Mouse (Mus musculus) fibroblast of lung, adult 2 months (primary cell): ENCODE measurements at regions not wholly inside any gene's neighbourhood (a gene's known extent, or its start where the extent isn't known, plus 50 kb on each side); places are given as distances from the start of the nearest gene placed in this dataset.
"Not testable (repeated sequence)": the region's sequence is repeated elsewhere in the genome, so short reads cannot be mapped to it uniquely, and the experiment has no call there.

Experiments
- DNase-seq: peaks from one replicate; pipeline ENCODE4 v3.0.0-alpha.2; 2011; ENCODE audit warnings: low read depth

DNA sequence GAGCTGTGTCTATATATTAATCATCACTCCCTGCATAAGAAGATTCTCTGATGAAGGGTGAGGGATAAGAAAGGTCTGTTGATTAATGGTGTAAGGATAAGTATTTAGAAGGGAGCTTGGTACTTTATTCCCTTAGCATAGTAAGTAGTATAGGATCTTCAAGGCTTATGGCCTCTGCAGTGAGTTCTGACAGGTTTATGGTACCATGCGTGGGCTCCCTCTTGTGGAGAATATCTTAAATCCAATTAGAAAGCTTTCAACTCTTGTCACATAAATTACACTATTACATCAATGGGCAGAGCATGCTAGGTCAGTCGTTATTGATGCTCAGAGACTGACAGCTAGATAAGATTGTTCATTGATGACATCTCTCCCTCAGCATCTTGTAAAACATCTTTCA, 112.7 kb upstream of the Grin3a start:
- DNase-seq, result peak; percentile 0

DNA sequence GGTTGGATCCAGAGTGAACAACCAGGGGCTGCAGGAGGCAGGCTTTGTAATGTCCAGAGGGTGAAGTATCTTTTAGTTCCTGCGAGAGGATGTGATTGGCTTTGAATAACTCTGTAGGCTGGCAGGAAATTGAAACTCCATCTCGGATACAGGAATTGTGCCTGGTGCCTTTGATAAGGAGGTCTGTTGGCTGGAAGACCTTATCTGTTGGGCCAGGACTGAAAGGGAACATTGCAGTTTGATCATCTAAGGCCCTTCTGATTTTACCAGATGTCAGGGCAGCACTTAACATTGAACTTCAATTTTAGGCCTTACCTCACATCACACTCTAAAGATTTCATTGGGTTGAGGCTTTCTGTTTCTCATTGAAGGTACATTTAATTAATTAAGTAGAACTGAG, 111.3 kb upstream of the Grin3a start:
- no peak for DNase-seq

DNA sequence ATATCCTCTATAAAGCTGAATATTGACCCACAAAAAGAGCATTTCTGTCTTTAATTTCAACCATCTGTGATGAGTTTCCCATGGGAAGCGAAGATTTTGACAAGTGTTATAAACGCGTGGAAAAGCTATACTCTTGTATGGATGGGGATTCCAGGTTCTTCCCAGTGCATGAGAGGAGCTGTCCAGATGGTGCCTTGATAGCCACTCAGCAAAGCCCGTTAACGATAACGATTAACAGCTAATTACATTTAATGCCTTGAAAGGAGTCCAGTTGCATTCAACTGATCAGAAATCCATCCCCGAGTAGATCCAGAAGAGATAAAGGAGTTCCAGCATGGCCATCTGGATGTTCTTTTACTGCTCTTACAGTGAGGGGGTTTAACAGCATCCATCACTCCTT, 100.8 kb upstream of the Grin3a start:
- DNase-seq, result no peak

DNA sequence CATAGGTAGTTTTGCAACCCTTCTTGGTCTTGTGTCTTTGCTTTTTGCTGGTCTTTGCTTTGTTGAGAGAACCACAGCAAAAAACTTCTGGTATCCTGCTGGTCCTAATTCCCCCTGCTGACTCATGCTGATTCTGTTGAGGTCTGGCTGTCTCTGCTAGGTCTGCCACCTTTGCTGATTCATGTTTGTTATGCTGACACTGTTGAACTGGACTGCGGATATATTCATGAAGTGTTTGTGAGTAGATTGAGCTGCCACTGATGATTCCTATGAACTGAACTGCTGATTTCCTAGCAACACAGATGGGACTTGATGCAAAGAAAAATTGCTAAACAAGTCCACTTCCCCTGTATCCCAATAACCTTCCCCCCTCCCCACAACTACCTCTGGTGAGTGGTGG, 91.9 kb upstream of the Grin3a start:
- DNase-seq, result no peak

DNA sequence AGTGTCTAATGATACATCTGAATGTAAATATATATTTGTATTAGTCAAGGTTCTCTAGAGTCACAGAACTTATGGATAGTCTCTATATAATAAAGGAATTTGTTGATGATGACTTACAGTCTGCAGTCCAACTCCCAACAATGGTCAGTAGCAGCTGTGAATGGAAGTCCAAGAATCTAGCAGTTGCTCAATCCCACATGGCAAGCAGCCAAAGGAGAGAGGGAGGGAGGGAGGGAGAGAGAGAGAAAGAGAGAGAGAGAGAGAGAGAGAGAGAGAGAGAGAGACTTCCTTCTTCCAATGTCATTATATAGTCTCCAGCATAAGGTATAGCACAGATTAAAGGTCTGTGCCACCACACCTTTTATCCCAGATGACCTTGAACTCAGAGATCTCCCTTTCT, 84.1 kb upstream of the Grin3a start:
- DNase-seq, result not testable (repeated sequence)

DNA sequence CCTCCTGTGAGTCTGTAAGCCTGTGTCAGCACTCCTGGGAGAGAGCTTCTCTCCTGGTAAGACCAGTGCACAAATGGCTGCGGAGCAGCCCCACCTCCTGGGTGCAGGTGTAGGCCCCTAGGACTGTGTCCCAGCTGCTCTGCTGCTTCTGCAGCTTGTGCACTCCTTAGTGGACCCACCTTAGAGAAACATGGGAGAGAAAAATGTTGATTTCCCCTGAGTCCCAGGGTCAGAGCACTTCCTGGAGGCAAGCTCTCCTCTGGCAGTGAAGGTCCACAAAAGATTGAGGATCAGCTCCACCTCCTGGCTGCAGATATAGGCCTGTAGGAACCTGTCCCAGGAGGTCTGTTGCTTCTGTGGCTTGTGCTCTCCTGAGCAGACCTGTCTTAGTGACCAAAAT, 81.5 kb upstream of the Grin3a start:
- DNase-seq, result no peak

DNA sequence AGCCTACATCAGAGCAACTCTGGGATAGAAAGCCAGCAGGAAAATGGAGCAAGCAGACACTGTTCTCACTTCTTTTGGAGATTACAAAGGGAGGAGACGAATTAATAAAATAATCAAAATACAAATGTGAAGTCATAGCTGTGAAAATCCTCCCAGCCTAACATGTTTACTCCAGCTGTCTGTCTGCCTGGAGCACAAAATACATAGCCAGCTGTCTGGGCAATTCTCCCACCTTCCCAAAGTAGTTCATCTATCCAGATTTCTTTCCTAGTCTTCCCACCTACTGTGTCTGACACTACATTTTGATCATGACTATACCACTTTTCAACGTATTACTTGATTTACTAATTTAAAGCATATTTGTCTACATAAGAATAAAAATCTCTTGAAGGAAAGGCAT, 68.7 kb upstream of the Grin3a start:
- DNase-seq, result no peak

DNA sequence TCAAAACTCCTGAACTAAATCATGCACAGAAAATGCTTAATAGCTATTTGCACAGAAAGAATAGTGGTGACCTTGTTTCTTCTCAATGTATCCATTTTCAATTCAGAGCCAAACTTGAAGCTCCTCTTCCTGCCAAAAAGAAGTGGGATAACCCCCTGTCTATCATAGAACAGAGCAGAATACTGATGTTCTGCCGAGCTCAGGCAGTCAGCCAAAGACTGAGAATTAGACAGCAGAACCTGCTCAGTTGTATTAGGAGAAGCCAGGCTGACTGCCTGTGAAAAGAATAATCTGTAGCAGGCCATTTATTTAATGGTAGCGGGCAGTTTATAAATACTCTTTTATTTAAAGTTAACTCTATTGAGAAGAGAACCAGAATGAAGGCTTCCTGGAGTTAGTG, 68.1 kb upstream of the Grin3a start:
- no peak for DNase-seq
